Mouse (Mus musculus) cerebellum, adult 2 months (tissue): ENCODE results near the gene Tdrd1.

Source experiments
- CTCF ChIP-seq: fragments of 200-500 bp; IDR thresholded peaks from 2 replicates; pipeline ENCODE4 v1.5.1; 2011; ENCODE audit warnings: low read depth, mild to moderate bottlenecking, control low read depth, low read length, moderate library complexity, borderline replicate concordance; ENCODE audit not compliant: insufficient read depth
- POLR2A ChIP-seq: fragments of 200-500 bp; IDR thresholded peaks from 2 replicates; pipeline ENCODE4 v1.6.1; 2011; ENCODE audit warnings: low read length, control low read depth, borderline replicate concordance; ENCODE audit not compliant: insufficient read depth

DNA sequence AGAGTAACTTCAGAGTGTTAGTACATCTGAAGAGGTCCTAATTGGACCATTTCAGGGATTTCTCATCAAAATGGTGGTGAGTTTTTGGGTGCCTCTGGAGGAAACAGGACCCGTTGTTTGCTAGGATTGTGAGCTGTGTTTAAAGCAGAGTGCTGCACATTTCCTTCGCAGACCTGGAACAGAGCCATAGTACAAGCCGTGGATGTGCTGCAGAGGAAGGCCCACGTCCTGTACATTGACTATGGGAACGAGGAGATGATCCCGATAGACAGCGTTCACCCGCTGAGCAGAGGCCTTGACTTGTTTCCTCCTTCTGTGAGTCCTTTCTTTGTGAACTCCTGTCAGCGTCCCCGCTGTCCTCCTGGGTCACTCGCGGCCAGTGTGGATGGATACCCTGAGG lies 17.0 kb downstream of the Tdrd1 start:
- no peak for TF ChIP-seq POLR2A
- no peak for TF ChIP-seq CTCF
